Mouse (Mus musculus) heart, adult 2 months (tissue): ENCODE measurements around the gene Papss1. TPM values are rescaled to one million over a fixed set of nuclear protein-coding genes. Genes with fewer than 3 reads are reported as not detected.
"Not testable (repeated sequence)": the region's sequence is repeated elsewhere in the genome, so short reads cannot be mapped to it uniquely, and the experiment has no call there.

Experiments
- DNase-seq, 2 experiments: peaks; one replicate each; pipeline ENCODE4 v3.0.0; 2021
- H3K27ac ChIP-seq: fragments of 200-600 bp; 2 replicates; pipeline ENCODE4 v1.8.1; 2022
- H3K27me3 ChIP-seq: fragments of 200-500 bp; 2 replicates; pipeline ENCODE4 v1.6.1; 2012; ENCODE audit warnings: mild to moderate bottlenecking, low read length, inconsistent platforms, mixed read lengths; ENCODE audit not compliant: control insufficient read depth, insufficient read depth
- H3K36me3 ChIP-seq: fragments of 200-500 bp; 2 replicates; pipeline ENCODE4 v1.6.1; 2012; ENCODE audit warnings: low read length, inconsistent platforms; ENCODE audit not compliant: control insufficient read depth, insufficient read depth
- H3K4me1 ChIP-seq: fragments of 200-500 bp; 2 replicates; pipeline ENCODE4 v1.6.1; 2011; ENCODE audit warnings: low read length; ENCODE audit not compliant: control insufficient read depth, insufficient read depth
- H3K4me3 ChIP-seq: fragments of 200-600 bp; 2 replicates; pipeline ENCODE4 v1.8.1; 2022
- H3K79me2 ChIP-seq: fragments of 200-500 bp; replicated peaks from 2 replicates; pipeline ENCODE4 v1.6.1; 2012; ENCODE audit warnings: mild to moderate bottlenecking, inconsistent platforms, low read length, moderate library complexity, mixed read lengths; ENCODE audit not compliant: control insufficient read depth, insufficient read depth
- H3K9ac ChIP-seq: fragments of 200-500 bp; 2 replicates; pipeline ENCODE4 v1.6.1; 2012; ENCODE audit warnings: low read depth, mild to moderate bottlenecking, control low read depth, inconsistent platforms, low read length, mixed read lengths
- CTCF ChIP-seq: fragments of 200-600 bp; IDR thresholded peaks from 2 replicates; pipeline ENCODE4 v1.8.1; 2022; ENCODE audit warnings: antibody characterized with exemption, mild to moderate bottlenecking, moderate library complexity
- EP300 ChIP-seq: fragments of 200-500 bp; IDR thresholded peaks from 2 replicates; pipeline ENCODE4 v1.6.1; 2011; ENCODE audit warnings: low read depth, low read length, control low read depth; ENCODE audit not compliant: insufficient read depth
- POLR2A ChIP-seq: fragments of 200-500 bp; IDR thresholded peaks from 2 replicates; pipeline ENCODE4 v1.6.1; 2011; ENCODE audit warnings: mild to moderate bottlenecking, low read depth, low read length, control low read depth; ENCODE audit not compliant: insufficient read depth
- WGBS: fragments of 180-500 bp; shearing (Covaris S2); methylation state at CpG from one replicate; pipeline ENCODE4 v1.1.7; 2018; 5-methylcytosine and 5-hydroxymethylcytosine counted together
- intact Hi-C: fragments of 180-260 bp; cut with DNase I; formaldehyde crosslinking; loops from one replicate; pipeline ENCODE4 v1.15.1; 2025
- polyA plus RNA-seq: library from polyadenylated mRNA; depleted of rRNA; stranded (reverse); fragments of >200 nt; gene quantifications from 2 replicates; pipeline ENCODE4 v1.2.3, GENCODE M21; 2012
- total RNA-seq, 2 experiments: library from RNA; stranded (reverse); gene quantifications; 2 replicates each; pipeline ENCODE4 v1.2.3; 2021

The Papss1 gene
- total and polyA plus RNA-seq, 3 experiments, result 8.0 to 10.0 (median 8.5) TPM

DNA sequence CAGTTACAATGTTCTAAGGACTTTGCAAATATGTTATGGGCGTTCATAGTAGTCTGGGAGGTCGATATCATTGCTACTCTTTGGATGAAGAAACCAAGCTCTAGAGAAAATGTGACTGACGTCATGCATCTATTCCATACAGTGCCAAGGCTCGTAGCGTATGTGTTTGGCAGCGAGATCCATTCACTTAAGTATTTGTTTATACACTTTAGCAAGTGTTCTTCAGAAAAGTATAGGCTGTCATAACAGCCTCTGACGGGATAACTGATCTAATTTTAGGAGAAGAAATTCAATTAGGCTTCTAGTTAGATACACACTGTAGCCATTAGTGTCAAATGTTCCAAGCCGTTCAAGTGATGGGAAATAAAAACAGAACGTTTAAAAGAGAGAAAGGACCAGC, 40.8 kb upstream of the Papss1 start:
- Histone ChIP-seq H3K36me3 (no peaks in the 10 kb centered on the region), H3K4me1 (no peaks in the 10 kb centered on the region), H3K27ac (no peak overlapping the region), H3K79me2 (no peaks in the 10 kb centered on the region), H3K4me3 (no peak overlapping the region), H3K27me3 (no peaks in the 10 kb centered on the region), H3K9ac (no peak overlapping the region)
- DNase-seq, result no peak
- WGBS, result 80% methylated on average over 9 of the region's 9 CpGs
- no peak for TF ChIP-seq EP300
- TF ChIP-seq CTCF, result no peak
- no peak for TF ChIP-seq POLR2A
- intact Hi-C loops, result loop anchor here (1.0 kb wide), 1 partner anchor 203 kb away; no protein-coding TSS in a partner anchor

- WGBS, result 60% methylated on average over 5 of the region's 5 CpGs
- no peak overlapping the region for H3K4me3 ChIP-seq
- intact Hi-C loops, result loop anchor here (1.0 kb wide), 1 partner anchor 204 kb away; no protein-coding TSS in a partner anchor
- DNase-seq, result no peak
- H3K27me3 ChIP-seq, result no peaks in the 10 kb centered on the region
- no peak overlapping the region for H3K9ac ChIP-seq
- H3K79me2 ChIP-seq, result no peaks in the 10 kb centered on the region
- TF ChIP-seq EP300 (no peak), POLR2A (no peak), CTCF (no peak)
- H3K36me3 ChIP-seq, result no peaks in the 10 kb centered on the region
- H3K27ac ChIP-seq, result no peak overlapping the region
- H3K4me1 ChIP-seq, result no peaks in the 10 kb centered on the region
Observed at GRCm38 (mm10) chr3:131524210-131524609, 40.4 kb upstream of the Papss1 start.

DNA sequence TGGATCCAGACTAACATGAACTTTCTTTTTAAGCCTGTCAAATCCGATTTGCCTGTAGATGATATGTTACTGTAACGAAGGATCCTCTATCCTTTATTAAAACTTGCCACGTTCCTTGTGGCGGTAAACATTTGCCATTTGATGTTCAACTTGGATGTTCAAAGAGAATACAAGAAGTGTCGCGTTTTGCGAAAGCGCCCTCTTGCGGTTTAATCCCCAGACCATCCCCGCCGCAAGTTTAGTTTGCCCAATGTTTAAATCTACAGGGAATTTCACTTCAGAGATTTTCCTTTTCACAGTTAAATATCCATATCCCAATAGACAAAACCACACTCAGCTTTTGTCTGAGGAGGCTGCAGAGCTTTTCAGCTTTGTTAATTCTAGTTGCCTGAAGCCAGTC, 39.8 kb upstream of the Papss1 start:
- H3K4me1 ChIP-seq, result no peaks in the 10 kb centered on the region
- TF ChIP-seq CTCF (peak; percentile 75), EP300 (no peak)
- intact Hi-C loops, result loop anchor here (1.0 kb wide), 1 partner anchor 204 kb away; no protein-coding TSS in a partner anchor
- H3K79me2 ChIP-seq, result no peaks in the 10 kb centered on the region
- no peak overlapping the region for H3K9ac ChIP-seq
- no peak overlapping the region for H3K4me3 ChIP-seq
- H3K27me3 ChIP-seq, result no peaks in the 10 kb centered on the region
- no peaks in the 10 kb centered on the region for H3K36me3 ChIP-seq
- WGBS, result 17% methylated on average over 11 of the region's 11 CpGs
- DNase-seq, result peak; percentile 22 to 54
- no peak overlapping the region for H3K27ac ChIP-seq

DNA sequence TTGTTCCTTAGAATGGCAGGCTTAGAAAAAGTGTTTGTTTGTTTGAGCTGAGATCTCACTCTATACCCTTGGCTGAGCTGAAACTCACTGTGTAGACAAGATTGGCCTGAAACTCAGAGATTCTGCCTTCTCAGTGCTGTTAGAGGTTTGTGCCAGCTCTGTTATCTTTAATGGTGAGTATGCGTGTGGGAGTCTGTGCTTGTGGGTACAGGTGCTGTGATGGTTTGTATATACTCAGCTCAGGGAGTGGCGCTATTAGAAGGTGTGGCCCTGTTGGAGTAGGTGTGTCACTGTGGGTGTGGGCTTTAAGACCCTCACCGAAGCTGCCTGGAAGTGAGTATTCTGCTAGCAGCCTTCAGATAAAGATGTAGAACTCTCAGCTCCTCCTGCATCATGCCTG, 39.3 kb upstream of the Papss1 start:
- TF ChIP-seq POLR2A (no peak), EP300 (no peak), CTCF (no peak)
- H3K79me2 ChIP-seq, result no peaks in the 10 kb centered on the region
- no peak overlapping the region for H3K27ac ChIP-seq
- no peak overlapping the region for H3K4me3 ChIP-seq
- no peaks in the 10 kb centered on the region for H3K36me3 ChIP-seq
- intact Hi-C loops, result no loop called here
- WGBS, result 67% methylated on average over 3 of the region's 3 CpGs
- H3K9ac ChIP-seq, result no peak overlapping the region
- H3K4me1 ChIP-seq, result no peaks in the 10 kb centered on the region
- no peaks in the 10 kb centered on the region for H3K27me3 ChIP-seq
- no peak for DNase-seq

DNA sequence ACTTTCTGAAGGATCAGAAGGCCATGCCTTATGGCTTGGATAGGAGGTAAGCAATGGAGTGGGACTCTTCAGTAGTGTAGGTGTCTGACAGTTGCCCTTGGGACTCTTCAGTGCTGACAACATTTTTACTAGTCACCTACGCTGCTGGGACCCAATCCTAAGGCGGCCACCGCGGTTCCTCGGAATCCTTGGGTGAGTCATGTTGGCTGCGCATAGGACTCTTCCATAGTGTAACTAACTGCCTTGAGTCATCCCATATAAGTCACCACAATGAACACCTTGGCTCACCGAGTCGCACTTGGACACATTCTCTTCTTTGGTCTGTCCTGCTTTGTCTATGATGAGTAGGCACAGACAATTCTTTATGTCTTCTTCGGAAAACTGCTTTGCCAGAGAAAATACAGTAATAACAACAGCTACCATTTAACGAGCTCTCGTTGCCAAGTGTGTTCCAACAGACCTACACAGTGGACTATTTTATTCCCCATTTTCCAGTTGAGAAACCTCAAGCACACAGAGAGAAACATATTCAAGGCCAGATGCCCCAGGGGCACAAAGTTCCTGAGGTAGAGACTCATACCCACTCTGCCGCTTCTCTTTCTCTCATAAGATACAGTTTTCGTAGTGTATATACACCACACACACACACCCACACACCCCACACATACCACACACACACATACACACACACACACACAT, 23.2 kb upstream of the Papss1 start:
- no peak overlapping the region for H3K4me3 ChIP-seq
- H3K36me3 ChIP-seq, result no peaks in the 10 kb centered on the region
- H3K27ac ChIP-seq, result no peak overlapping the region
- 94% methylated on average over 13 of the region's 13 CpGs for WGBS
- no peaks in the 10 kb centered on the region for H3K27me3 ChIP-seq
- H3K4me1 ChIP-seq, result no peaks in the 10 kb centered on the region
- TF ChIP-seq CTCF, result no peak
- TF ChIP-seq EP300, result no peak
- TF ChIP-seq POLR2A, result no peak
- DNase-seq, result no peak
- H3K79me2 ChIP-seq, result no peaks in the 10 kb centered on the region
- H3K9ac ChIP-seq, result no peak overlapping the region
- intact Hi-C loops, result no loop called here

GRCm38 (mm10) chr3:131547562-131547961, 17.0 kb upstream of the Papss1 start:
- WGBS, result 92% methylated on average over 17 of the region's 17 CpGs
- intact Hi-C loops, H3K36me3 ChIP-seq, H3K9ac ChIP-seq, H3K27ac ChIP-seq, DNase-seq, H3K27me3 ChIP-seq, H3K79me2 ChIP-seq, H3K4me3 ChIP-seq, H3K4me1 ChIP-seq: not testable (repeated sequence)
